Mouse (Mus musculus): ENCODE results near the gene Gm29427. TPM values are rescaled to one million over a fixed set of nuclear protein-coding genes. Genes with fewer than 3 reads are reported as not detected.
A peak's percentile ranks its signal among the peaks of the same experiment; 100 is the strongest.
"Not testable (repeated sequence)": the region's sequence is repeated elsewhere in the genome, so short reads cannot be mapped to it uniquely, and the experiment has no call there.

Gm29427 gene
- polyA plus RNA-seq, 2 experiments from 2014 or later: not detected

GRCm38 (mm10) chr1:130731741-130732337 is 16.2 kb upstream of the Gm29427 start, which contains the start of gene AA986860:
Gene AA986860 (plus strand): TSS chr1:130731976.
- ATAC-seq: no peak

GRCm38 (mm10) chr1:130729153-130729552 is 13.6 kb upstream of the Gm29427 start, which contains the start of gene Pfkfb2:
Gene Pfkfb2 (minus strand): TSS chr1:130729253.
- no peak for ATAC-seq

- no peak for ATAC-seq
Observed at GRCm38 (mm10) chr1:130728708-130729107, 13.1 kb upstream of the Gm29427 start.

- ATAC-seq: no peak
Observed at GRCm38 (mm10) chr1:130728070-130728469, 12.5 kb upstream of the Gm29427 start.

- ATAC-seq: no peak
Observed at GRCm38 (mm10) chr1:130726396-130726795, 10.8 kb upstream of the Gm29427 start.

GRCm38 (mm10) chr1:130724206-130724605 is 8.6 kb upstream of the Gm29427 start:
- ATAC-seq: no peak

- ATAC-seq: peak; percentile 70
Observed at GRCm38 (mm10) chr1:130717291-130717871, 1.8 kb upstream of the Gm29427 start, which contains the start of gene Yod1. Gene Yod1 (plus strand): TSS chr1:130717327.

GRCm38 (mm10) chr1:130716513-130717290 is 1.1 kb upstream of the Gm29427 start:
- no peak for ATAC-seq

GRCm38 (mm10) chr1:130716218-130716512 is 566 bp upstream of the Gm29427 start:
- no peak for ATAC-seq

- no peak for ATAC-seq
Observed at GRCm38 (mm10) chr1:130714046-130714445, 1.6 kb downstream of the Gm29427 start.

GRCm38 (mm10) chr1:130710283-130711080 is 5.1 kb downstream of the Gm29427 start:
- no peak for ATAC-seq

- no peak for ATAC-seq
Observed at GRCm38 (mm10) chr1:130703613-130704012, 12.0 kb downstream of the Gm29427 start.

- ATAC-seq: no peak
Observed at GRCm38 (mm10) chr1:130701976-130702375, 13.6 kb downstream of the Gm29427 start.

GRCm38 (mm10) chr1:130699937-130700633 is 15.5 kb downstream of the Gm29427 start:
- ATAC-seq: no peak

- no peak for ATAC-seq
Observed at GRCm38 (mm10) chr1:130698601-130699000, 17.0 kb downstream of the Gm29427 start.

GRCm38 (mm10) chr1:130683905-130684304 is 31.7 kb downstream of the Gm29427 start:
- no peak for ATAC-seq

GRCm38 (mm10) chr1:130681656-130682413 is 33.8 kb downstream of the Gm29427 start:
- no peak for ATAC-seq

GRCm38 (mm10) chr1:130681075-130681474 is 34.5 kb downstream of the Gm29427 start:
- ATAC-seq: no peak

GRCm38 (mm10) chr1:130678551-130678950 is 37.0 kb downstream of the Gm29427 start:
- ATAC-seq: no peak

GRCm38 (mm10) chr1:130663576-130663975 is 52.0 kb downstream of the Gm29427 start:
- not testable (repeated sequence) for ATAC-seq

GRCm38 (mm10) chr1:130661454-130661853 is 54.1 kb downstream of the Gm29427 start, which contains the start of gene C4bp:
Gene C4bp (minus strand): TSS chr1:130661632.
- no peak for ATAC-seq

All from CD4-positive, CD25-positive, alpha-beta regulatory T cell, adult 4 months (primary cell).